30 mouse cellular contexts compared by ENCODE assay signal in the genomic region with DNA sequence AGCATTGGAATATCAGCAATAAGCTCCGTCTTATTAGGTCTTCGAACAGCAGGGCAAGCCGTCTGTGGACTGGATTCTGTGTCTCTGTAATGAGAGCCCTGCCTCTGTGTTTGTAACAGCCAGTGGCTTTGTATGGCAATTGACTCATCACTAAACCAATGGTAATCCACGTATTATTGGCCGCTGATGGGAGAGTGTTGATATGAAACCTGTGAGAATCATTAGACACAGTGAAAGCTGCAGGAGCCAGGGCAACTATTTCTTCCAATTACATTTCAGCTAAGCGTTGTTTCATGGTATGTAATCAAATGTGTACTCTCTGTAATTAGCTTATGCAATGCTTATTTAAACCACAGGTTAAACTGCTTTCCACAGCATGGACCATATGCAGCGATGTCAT.
DNase-seq lines count a peak whose midpoint lies in the region; ATAC-seq and TF ChIP-seq lines count a peak whose summit lies in the region.
"Had no signal": no experiment of that assay in that cellular context is flagged by ENCODE, and none has a peak within 500 bp of the region (broad histone marks: within the 10 kb centered on the region; RNA-seq: fewer than 3 reads in every experiment).

No protein-coding gene starts in this region.

- no peaks in the 10 kb centered on the region for H3K9me3 ChIP-seq in heart, embryonic 12.5 days (replicated peaks)
- H3K9me3 ChIP-seq in hindbrain, embryonic 16.5 days (ENCODE audit: control insufficient read depth, low read length): no peaks in the 10 kb centered on the region
- no peaks in the 10 kb centered on the region for H3K9me3 ChIP-seq in hindbrain, embryonic 12.5 days (replicated peaks)
- H3K9me3 ChIP-seq: embryonic facial prominence, embryonic 12.5 days; embryonic facial prominence, embryonic 15.5 days; forebrain, embryonic 12.5 days; G1E; heart, embryonic 13.5 days had no signal

- no peak for TF ChIP-seq CTCF in brain, embryonic 14.5 days (IDR thresholded peaks at IDR 0.05; ENCODE audit: borderline replicate concordance, extremely low read depth, insufficient read depth, insufficient read length)

- DNase-seq in heart, adult 11 months: peak; percentile 63
- DNase-seq in brain, embryonic 14.5 days (ENCODE audit: low read depth): peak; percentile 53
- DNase-seq in testis, postnatal 10 days (ENCODE audit: low spot score): no peak
- DNase-seq: adrenal gland, postnatal 10 days; adrenal gland, postnatal 36 days; B cell, adult 2 months; cerebellum, adult 11 months; cerebellum, adult 2 months; cerebellum, adult 9-11 months; cerebellum, postnatal 25 days; gastrocnemius, adult 2 months; gastrocnemius, postnatal 14 days; heart, adult 18-20 months; heart, postnatal 14 days; heart, postnatal 4 days; kidney, adult 18-20 months had no signal

- 90% methylated on average over 7 of the region's 7 CpGs for WGBS in heart, embryonic 12.5 days
- WGBS in hindbrain, embryonic 16.5 days: 80% methylated on average over 7 of the region's 7 CpGs
- 82% methylated on average over 7 of the region's 7 CpGs for WGBS in hindbrain, embryonic 12.5 days

- H3K27me3 ChIP-seq in heart, embryonic 12.5 days (replicated peaks): no peaks in the 10 kb centered on the region
- H3K27me3 ChIP-seq in hindbrain, embryonic 16.5 days (replicated peaks; ENCODE audit: control insufficient read depth, insufficient read depth, low read length): no peaks in the 10 kb centered on the region
- H3K27me3 ChIP-seq in hindbrain, embryonic 12.5 days: no peaks in the 10 kb centered on the region
- H3K27me3 ChIP-seq: CH12.LX; embryonic facial prominence, embryonic 12.5 days; embryonic facial prominence, embryonic 15.5 days; forebrain, embryonic 12.5 days; heart, embryonic 13.5 days had no signal

- no peak for ATAC-seq in heart, embryonic 12.5 days (ENCODE audit: insufficient number of reproducible peaks, low FRiP score)
- ATAC-seq in hindbrain, embryonic 16.5 days: peak; percentile 34; the same call in 1 of the 2 replicates
- ATAC-seq in hindbrain, embryonic 12.5 days (ENCODE audit: low FRiP score): no peak
- ATAC-seq: forebrain, embryonic 16.5 days; hindbrain, postnatal 0 days; inflammation-experienced regulatory T-cells, adult 6 months; intestine, embryonic 16.5 days; Patski had no signal

- no peak overlapping the region for H3K4me3 ChIP-seq in heart, embryonic 12.5 days
- H3K4me3 ChIP-seq in hindbrain, embryonic 16.5 days (ENCODE audit: low read length): no peak overlapping the region
- no peak overlapping the region for H3K4me3 ChIP-seq in hindbrain, embryonic 12.5 days
- H3K4me3 ChIP-seq: embryonic facial prominence, embryonic 12.5 days; embryonic facial prominence, embryonic 15.5 days; forebrain, embryonic 12.5 days; gastrocnemius, adult 2 months; heart, embryonic 13.5 days had no signal

- H3K4me2 ChIP-seq in heart, embryonic 12.5 days: no peak overlapping the region
- no peak overlapping the region for H3K4me2 ChIP-seq in hindbrain, embryonic 16.5 days (ENCODE audit: low read length)
- no peak overlapping the region for H3K4me2 ChIP-seq in hindbrain, embryonic 12.5 days (replicated peaks)
- H3K4me2 ChIP-seq: embryonic facial prominence, embryonic 12.5 days; embryonic facial prominence, embryonic 15.5 days; forebrain, embryonic 12.5 days; heart, embryonic 13.5 days had no signal

- TF ChIP-seq POLR2A in brain, embryonic 14.5 days (IDR thresholded peaks at IDR 0.05; ENCODE audit: borderline replicate concordance, extremely low read depth, insufficient read depth, insufficient read length, poor library complexity, severe bottlenecking): no peak

- no peak overlapping the region for H3K27ac ChIP-seq in heart, embryonic 12.5 days (ENCODE audit: poor library complexity, severe bottlenecking)
- no peak overlapping the region for H3K27ac ChIP-seq in hindbrain, embryonic 16.5 days (ENCODE audit: low read depth, low read length)
- H3K27ac ChIP-seq in hindbrain, embryonic 12.5 days: no peak overlapping the region
- H3K27ac ChIP-seq: embryonic facial prominence, embryonic 12.5 days; embryonic facial prominence, embryonic 15.5 days; forebrain, embryonic 12.5 days; gastrocnemius, adult 2 months; heart, embryonic 13.5 days; hindbrain, postnatal 0 days had no signal

- no peak overlapping the region for H3K9ac ChIP-seq in heart, embryonic 12.5 days
- H3K9ac ChIP-seq in hindbrain, embryonic 16.5 days (ENCODE audit: low read depth, low read length): no peak overlapping the region
- H3K9ac ChIP-seq in hindbrain, embryonic 12.5 days: no peak overlapping the region
- H3K9ac ChIP-seq: embryonic facial prominence, embryonic 12.5 days; embryonic facial prominence, embryonic 15.5 days; forebrain, embryonic 12.5 days; heart, embryonic 13.5 days had no signal

- H3K36me3 ChIP-seq in heart, embryonic 12.5 days: no peaks in the 10 kb centered on the region
- H3K36me3 ChIP-seq in hindbrain, embryonic 16.5 days (ENCODE audit: control insufficient read depth, insufficient read depth, low read length): no peaks in the 10 kb centered on the region
- H3K36me3 ChIP-seq in hindbrain, embryonic 12.5 days: no peaks in the 10 kb centered on the region
- H3K36me3 ChIP-seq: embryonic facial prominence, embryonic 12.5 days; embryonic facial prominence, embryonic 15.5 days; forebrain, embryonic 12.5 days; G1E; heart, embryonic 13.5 days had no signal

- no peaks in the 10 kb centered on the region for H3K4me1 ChIP-seq in heart, embryonic 12.5 days (replicated peaks)
- H3K4me1 ChIP-seq in hindbrain, embryonic 16.5 days (ENCODE audit: control insufficient read depth, insufficient read depth, low read depth, low read length): no peaks in the 10 kb centered on the region
- no peaks in the 10 kb centered on the region for H3K4me1 ChIP-seq in hindbrain, embryonic 12.5 days
- H3K4me1 ChIP-seq: embryonic facial prominence, embryonic 12.5 days; embryonic facial prominence, embryonic 15.5 days; forebrain, embryonic 12.5 days; heart, embryonic 13.5 days had no signal
